Mouse (Mus musculus): ENCODE data around the gene Sys1. TPM values are rescaled to one million over a fixed set of nuclear protein-coding genes. Genes with fewer than 3 reads are reported as not detected.

The Sys1 gene
- total RNA-seq, 2 experiments from 2014 or later, result 40.8 to 41.3 TPM

GRCm38 (mm10) chr2:164455421-164456190 is 1.2 kb upstream of the Sys1 start:
- Histone ChIP-seq H3K27ac (peak overlapping the region; percentile 44; the same call in 1 of the 2 replicates), H3K4me3 (no peak overlapping the region)
- DNase-seq (ENCODE audit: extremely low spot score in 1 of 2, low spot score in 2 of 2), result no peak
- TF ChIP-seq CTCF (IDR thresholded peaks at IDR 0.05), result no peak
- intact Hi-C loops (cut with DNase I), result no loop called here

GRCm38 (mm10) chr2:164456413-164456812 is 351 bp upstream of the Sys1 start:
- intact Hi-C loops (cut with DNase I), result no loop called here
- no peak for TF ChIP-seq CTCF (IDR thresholded peaks at IDR 0.05)
- peak overlapping the region; percentile 79; the same call in 1 of the 2 replicates for H3K27ac ChIP-seq
- DNase-seq (ENCODE audit: extremely low spot score in 1 of 2, low spot score in 2 of 2), result no peak
- H3K4me3 ChIP-seq, result no peak overlapping the region; the same call in 1 of the 2 replicates

GRCm38 (mm10) chr2:164457942-164458341 is 1.2 kb downstream of the Sys1 start:
- Histone ChIP-seq H3K27ac (no peak overlapping the region), H3K4me3 (no peak overlapping the region)
- no peak for DNase-seq (ENCODE audit: extremely low spot score in 1 of 2, low spot score in 2 of 2)
- intact Hi-C loops (cut with DNase I), result loop anchor here (1.0 kb wide), 1 partner anchor 41 kb away; no protein-coding TSS in a partner anchor
- no peak for TF ChIP-seq CTCF (IDR thresholded peaks at IDR 0.05)

GRCm38 (mm10) chr2:164458535-164458934 is 1.8 kb downstream of the Sys1 start:
- Histone ChIP-seq H3K4me3 (no peak overlapping the region), H3K27ac (no peak overlapping the region)
- intact Hi-C loops (cut with DNase I), result no loop called here
- DNase-seq (ENCODE audit: extremely low spot score in 1 of 2, low spot score in 2 of 2), result no peak
- TF ChIP-seq CTCF (IDR thresholded peaks at IDR 0.05), result no peak

GRCm38 (mm10) chr2:164460745-164461551 is 4.2 kb downstream of the Sys1 start, which contains the start of gene Gm20458:
Gene Gm20458 (plus strand): TSS chr2:164460967.
- DNase-seq (ENCODE audit: extremely low spot score in 1 of 2, low spot score in 2 of 2), result peak; percentile 93 to 96
- peak within 1 kb of the TSS; percentile 94 for H3K4me3 ChIP-seq
- TF ChIP-seq CTCF (IDR thresholded peaks at IDR 0.05), result peak; percentile 89
- intact Hi-C loops (cut with DNase I), result loop anchor here (2.0 kb wide), 1 partner anchor 36 kb away; the partner anchor contains the start of gene Pigt
- H3K27ac ChIP-seq, result peak within 1 kb of the TSS; percentile 97

GRCm38 (mm10) chr2:164465161-164465560 is 8.4 kb downstream of the Sys1 start:
- no peak for TF ChIP-seq CTCF (IDR thresholded peaks at IDR 0.05)
- intact Hi-C loops (cut with DNase I), result no loop called here
- no peak for DNase-seq (ENCODE audit: extremely low spot score in 1 of 2, low spot score in 2 of 2)
- Histone ChIP-seq H3K27ac (no peak overlapping the region), H3K4me3 (no peak overlapping the region)

GRCm38 (mm10) chr2:164466787-164467186 is 10.0 kb downstream of the Sys1 start:
- no peak overlapping the region for H3K27ac ChIP-seq
- intact Hi-C loops (cut with DNase I), result no loop called here
- no peak overlapping the region for H3K4me3 ChIP-seq
- no peak for DNase-seq (ENCODE audit: extremely low spot score in 1 of 2, low spot score in 2 of 2)
- TF ChIP-seq CTCF (IDR thresholded peaks at IDR 0.05), result no peak

- intact Hi-C loops (cut with DNase I), result loop anchor here (2.0 to 5.0 kb wide), 2 partner anchors 47 to 93 kb away; partner anchors contain the start of gene Wfdc2
- peak in 1 of 2 experiments; percentile 54 for DNase-seq (ENCODE audit: extremely low spot score in 1 of 2, low spot score in 2 of 2)
- peak; percentile 73 for TF ChIP-seq CTCF (IDR thresholded peaks at IDR 0.05)
- H3K4me3 ChIP-seq, result no peak overlapping the region
- no peak overlapping the region for H3K27ac ChIP-seq
Observed at GRCm38 (mm10) chr2:164470254-164470653, 13.5 kb downstream of the Sys1 start.

- no peak for DNase-seq (ENCODE audit: extremely low spot score in 1 of 2, low spot score in 2 of 2)
- TF ChIP-seq CTCF (IDR thresholded peaks at IDR 0.05), result no peak
- Histone ChIP-seq H3K27ac (no peak within 1 kb of the TSS), H3K4me3 (no peak within 1 kb of the TSS)
- intact Hi-C loops (cut with DNase I), result loop anchor here (5.0 kb wide), 1 partner anchor 44 kb away; no protein-coding TSS in a partner anchor
Observed at GRCm38 (mm10) chr2:164473624-164474023, 16.9 kb downstream of the Sys1 start, which contains the start of gene Trp53tg5. Gene Trp53tg5 (minus strand): TSS chr2:164473724.

- no peak for DNase-seq (ENCODE audit: extremely low spot score in 1 of 2, low spot score in 2 of 2)
- TF ChIP-seq CTCF (IDR thresholded peaks at IDR 0.05), result no peak
Observed at GRCm38 (mm10) chr2:164485681-164486257, 29.0 kb downstream of the Sys1 start, which contains the start of gene Dbndd2. Gene Dbndd2 (plus strand): TSS chr2:164486106.

More at GRCm38 (mm10) chr2:164485681-164486257, 29.0 kb downstream of the Sys1 start, which contains the start of gene Dbndd2:
- Histone ChIP-seq H3K4me3 (peak within 1 kb of the TSS; percentile 94), H3K27ac (peak within 1 kb of the TSS; percentile 99)
- intact Hi-C loops (cut with DNase I), result loop anchor here (2.0 to 10.0 kb wide), 2 partner anchors 23 to 259 kb away; partner anchors contain the start of genes Dnttip1 and Wfdc3
